Mouse (Mus musculus): ENCODE measurements at regions not wholly inside any gene's neighbourhood (a gene's known extent, or its start where the extent isn't known, plus 50 kb on each side); places are given as distances from the start of the nearest gene placed in this dataset.

- 74% methylated on average over 5 of the region's 5 CpGs for WGBS
- H3K9me3 ChIP-seq (ENCODE audit: control insufficient read depth, low read length): no peaks in the 10 kb centered on the region
- no peaks in the 10 kb centered on the region for H3K27me3 ChIP-seq (replicated peaks; ENCODE audit: control insufficient read depth, insufficient read depth, low read length)
- no peak overlapping the region for H3K27ac ChIP-seq (ENCODE audit: low read depth)
- H3K4me1 ChIP-seq (replicated peaks; ENCODE audit: control insufficient read depth, insufficient read depth, low read length): 0 out of 2 replicates have a peak, but pooled peaks cover 2% of the 10 kb centered on the region
- no peak overlapping the region for H3K9ac ChIP-seq (ENCODE audit: low read length)
- ATAC-seq (replicated peaks; ENCODE audit: low FRiP score, low TSS enrichment, low read depth): no peak
- no peaks in the 10 kb centered on the region for H3K36me3 ChIP-seq (ENCODE audit: control insufficient read depth, insufficient read depth, low read length)
- H3K4me3 ChIP-seq (ENCODE audit: low read depth, low read length): no peak overlapping the region
- no peak overlapping the region for H3K4me2 ChIP-seq (ENCODE audit: low read length)
- no peak for DNase-seq (ENCODE audit: low spot score)
Measured at GRCm38 (mm10) chr14:105429664-105430257, 171.4 kb downstream of the Ndfip2 start.

- Histone ChIP-seq H3K4me2 (ENCODE audit: low read length) (peak overlapping the region; percentile 14), H3K9ac (ENCODE audit: low read length) (no peak overlapping the region), H3K27me3 (replicated peaks; ENCODE audit: control insufficient read depth, insufficient read depth, low read length) (no peaks in the 10 kb centered on the region), H3K4me1 (replicated peaks; ENCODE audit: control insufficient read depth, insufficient read depth, low read length) (0 out of 2 replicates have a peak, but pooled peaks cover 2% of the 10 kb centered on the region), H3K36me3 (ENCODE audit: control insufficient read depth, insufficient read depth, low read length) (no peaks in the 10 kb centered on the region), H3K27ac (ENCODE audit: low read depth) (peak overlapping the region; percentile 36), H3K9me3 (ENCODE audit: control insufficient read depth, low read length) (no peaks in the 10 kb centered on the region), H3K4me3 (ENCODE audit: low read depth, low read length) (no peak overlapping the region)
- peak; percentile 94 for ATAC-seq (replicated peaks; ENCODE audit: low FRiP score, low TSS enrichment, low read depth)
- peak; percentile 79 for DNase-seq (ENCODE audit: low spot score)
- WGBS: 32% methylated on average over 17 of the region's 17 CpGs
Measured at GRCm38 (mm10) chr14:105427474-105427901, 169.1 kb downstream of the Ndfip2 start.

- Histone ChIP-seq H3K4me2 (ENCODE audit: low read length) (peak overlapping the region; percentile 14; the same call in 1 of the 2 replicates), H3K9me3 (ENCODE audit: control insufficient read depth, low read length) (no peaks in the 10 kb centered on the region), H3K36me3 (ENCODE audit: control insufficient read depth, insufficient read depth, low read length) (no peaks in the 10 kb centered on the region), H3K27me3 (replicated peaks; ENCODE audit: control insufficient read depth, insufficient read depth, low read length) (no peaks in the 10 kb centered on the region), H3K27ac (ENCODE audit: low read depth) (peak overlapping the region; percentile 36; the same call in 1 of the 2 replicates), H3K4me3 (ENCODE audit: low read depth, low read length) (no peak overlapping the region), H3K4me1 (replicated peaks; ENCODE audit: control insufficient read depth, insufficient read depth, low read length) (0 out of 2 replicates have a peak, but pooled peaks cover 2% of the 10 kb centered on the region), H3K9ac (ENCODE audit: low read length) (no peak overlapping the region)
- DNase-seq (ENCODE audit: low spot score): peak; percentile 54
- WGBS: 54% methylated on average over 19 of the region's 19 CpGs
- ATAC-seq (replicated peaks; ENCODE audit: low FRiP score, low TSS enrichment, low read depth): peak; percentile 56
Measured at GRCm38 (mm10) chr14:105426597-105427334, 168.4 kb downstream of the Ndfip2 start.

GRCm38 (mm10) chr14:105417967-105418366 lies 159.6 kb downstream of the Ndfip2 start:
- Histone ChIP-seq H3K4me1 (replicated peaks; ENCODE audit: control insufficient read depth, insufficient read depth, low read length) (no peaks in the 10 kb centered on the region), H3K9me3 (ENCODE audit: control insufficient read depth, low read length) (no peaks in the 10 kb centered on the region), H3K27me3 (replicated peaks; ENCODE audit: control insufficient read depth, insufficient read depth, low read length) (no peaks in the 10 kb centered on the region), H3K27ac (ENCODE audit: low read depth) (no peak overlapping the region), H3K9ac (ENCODE audit: low read length) (no peak overlapping the region), H3K4me3 (ENCODE audit: low read depth, low read length) (no peak overlapping the region), H3K4me2 (ENCODE audit: low read length) (no peak overlapping the region), H3K36me3 (ENCODE audit: control insufficient read depth, insufficient read depth, low read length) (no peaks in the 10 kb centered on the region)
- DNase-seq (ENCODE audit: low spot score) (no peak), ATAC-seq (replicated peaks; ENCODE audit: low FRiP score, low TSS enrichment, low read depth) (no peak)
- WGBS: 43% methylated on average over 4 of the region's 4 CpGs

GRCm38 (mm10) chr14:105417458-105417960 lies 159.1 kb downstream of the Ndfip2 start:
- 58% methylated on average over 8 of the region's 8 CpGs for WGBS
- ATAC-seq (replicated peaks; ENCODE audit: low FRiP score, low TSS enrichment, low read depth) (no peak), DNase-seq (ENCODE audit: low spot score) (no peak)
- Histone ChIP-seq H3K4me3 (ENCODE audit: low read depth, low read length) (no peak overlapping the region), H3K4me2 (ENCODE audit: low read length) (no peak overlapping the region), H3K9me3 (ENCODE audit: control insufficient read depth, low read length) (no peaks in the 10 kb centered on the region), H3K9ac (ENCODE audit: low read length) (no peak overlapping the region), H3K4me1 (replicated peaks; ENCODE audit: control insufficient read depth, insufficient read depth, low read length) (no peaks in the 10 kb centered on the region), H3K27ac (ENCODE audit: low read depth) (no peak overlapping the region), H3K27me3 (replicated peaks; ENCODE audit: control insufficient read depth, insufficient read depth, low read length) (no peaks in the 10 kb centered on the region), H3K36me3 (ENCODE audit: control insufficient read depth, insufficient read depth, low read length) (no peaks in the 10 kb centered on the region)

- Histone ChIP-seq H3K27me3 (replicated peaks; ENCODE audit: control insufficient read depth, insufficient read depth, low read length) (no peaks in the 10 kb centered on the region), H3K9me3 (ENCODE audit: control insufficient read depth, low read length) (no peaks in the 10 kb centered on the region), H3K9ac (ENCODE audit: low read length) (no peak overlapping the region), H3K4me2 (ENCODE audit: low read length) (no peak overlapping the region), H3K4me3 (ENCODE audit: low read depth, low read length) (no peak overlapping the region), H3K4me1 (replicated peaks; ENCODE audit: control insufficient read depth, insufficient read depth, low read length) (no peaks in the 10 kb centered on the region), H3K27ac (ENCODE audit: low read depth) (no peak overlapping the region), H3K36me3 (ENCODE audit: control insufficient read depth, insufficient read depth, low read length) (no peaks in the 10 kb centered on the region)
- DNase-seq (ENCODE audit: low spot score): no peak
- no peak for ATAC-seq (replicated peaks; ENCODE audit: low FRiP score, low TSS enrichment, low read depth)
- WGBS: 71% methylated on average over 7 of the region's 7 CpGs
Measured at GRCm38 (mm10) chr14:105416964-105417363, 158.6 kb downstream of the Ndfip2 start.

- ATAC-seq (replicated peaks; ENCODE audit: low FRiP score, low TSS enrichment, low read depth) (no peak), DNase-seq (ENCODE audit: low spot score) (no peak)
- Histone ChIP-seq H3K9me3 (ENCODE audit: control insufficient read depth, low read length) (0 out of 2 replicates have a peak, but pooled peaks cover 3% of the 10 kb centered on the region), H3K27me3 (replicated peaks; ENCODE audit: control insufficient read depth, insufficient read depth, low read length) (no peaks in the 10 kb centered on the region), H3K9ac (ENCODE audit: low read length) (no peak overlapping the region), H3K27ac (ENCODE audit: low read depth) (no peak overlapping the region), H3K4me1 (replicated peaks; ENCODE audit: control insufficient read depth, insufficient read depth, low read length) (no peaks in the 10 kb centered on the region), H3K36me3 (ENCODE audit: control insufficient read depth, insufficient read depth, low read length) (no peaks in the 10 kb centered on the region), H3K4me2 (ENCODE audit: low read length) (no peak overlapping the region), H3K4me3 (ENCODE audit: low read depth, low read length) (no peak overlapping the region)
- 83% methylated on average over 2 of the region's 2 CpGs for WGBS
Measured at GRCm38 (mm10) chr14:105404662-105405061, 146.3 kb downstream of the Ndfip2 start.

- no peak for ATAC-seq (replicated peaks; ENCODE audit: low FRiP score, low TSS enrichment, low read depth)
- 79% methylated on average over 6 of the region's 6 CpGs for WGBS
Measured at GRCm38 (mm10) chr14:105404241-105404640, 145.9 kb downstream of the Ndfip2 start.

More at GRCm38 (mm10) chr14:105404241-105404640, 145.9 kb downstream of the Ndfip2 start:
- H3K9me3 ChIP-seq (ENCODE audit: control insufficient read depth, low read length): no peaks in the 10 kb centered on the region
- H3K4me2 ChIP-seq (ENCODE audit: low read length): no peak overlapping the region
- H3K9ac ChIP-seq (ENCODE audit: low read length): no peak overlapping the region
- no peaks in the 10 kb centered on the region for H3K27me3 ChIP-seq (replicated peaks; ENCODE audit: control insufficient read depth, insufficient read depth, low read length)
- no peak overlapping the region for H3K27ac ChIP-seq (ENCODE audit: low read depth)
- no peak for DNase-seq (ENCODE audit: low spot score)
- H3K4me1 ChIP-seq (replicated peaks; ENCODE audit: control insufficient read depth, insufficient read depth, low read length): no peaks in the 10 kb centered on the region
- no peak overlapping the region for H3K4me3 ChIP-seq (ENCODE audit: low read depth, low read length)
- no peaks in the 10 kb centered on the region for H3K36me3 ChIP-seq (ENCODE audit: control insufficient read depth, insufficient read depth, low read length)
